Mouse (Mus musculus) kidney, adult 11 months (tissue): ENCODE measurements around the gene Il9r.

Source experiments
- DNase-seq: peaks from one replicate; pipeline ENCODE4 v3.0.0; 2022

Gene Il9r

DNA sequence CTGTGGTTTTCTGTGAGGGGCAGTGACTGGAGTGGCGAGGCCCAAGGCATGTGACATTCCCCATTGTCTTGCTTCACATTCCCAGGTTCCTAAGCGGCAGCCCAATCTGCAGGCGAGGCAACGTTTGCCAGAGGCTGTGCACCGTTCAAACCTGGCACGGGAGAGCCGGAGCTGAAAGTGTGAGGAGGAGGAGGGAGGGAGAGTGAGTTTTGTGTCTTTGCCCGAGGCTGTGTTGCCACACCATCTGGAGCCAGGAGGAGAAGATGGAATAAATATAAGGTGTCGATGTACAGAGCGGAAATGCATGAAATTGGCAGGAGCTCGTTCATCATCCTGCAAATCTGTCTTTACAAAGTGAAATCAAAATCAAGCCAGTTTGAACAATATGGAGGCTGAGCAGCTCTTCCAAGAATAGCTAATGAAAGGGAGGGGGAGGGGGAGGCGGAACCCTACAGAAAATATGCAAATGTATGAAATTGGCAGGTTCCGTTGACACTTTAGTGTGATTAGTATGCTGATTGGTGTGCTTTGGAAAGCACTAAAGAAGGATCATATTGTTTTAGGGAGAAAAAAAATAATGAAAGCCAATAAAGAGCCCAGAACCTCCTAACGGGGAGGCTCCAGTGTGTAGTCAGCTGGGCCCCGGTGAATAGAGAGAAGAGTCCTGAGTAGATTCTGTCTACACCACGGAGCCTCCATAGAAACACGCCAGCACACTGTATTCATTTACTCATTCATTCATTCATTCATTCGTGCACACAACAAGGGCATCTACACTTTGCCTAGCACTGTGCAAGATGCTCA is 42.1 kb downstream of the Il9r start:
- no peak for DNase-seq

DNA sequence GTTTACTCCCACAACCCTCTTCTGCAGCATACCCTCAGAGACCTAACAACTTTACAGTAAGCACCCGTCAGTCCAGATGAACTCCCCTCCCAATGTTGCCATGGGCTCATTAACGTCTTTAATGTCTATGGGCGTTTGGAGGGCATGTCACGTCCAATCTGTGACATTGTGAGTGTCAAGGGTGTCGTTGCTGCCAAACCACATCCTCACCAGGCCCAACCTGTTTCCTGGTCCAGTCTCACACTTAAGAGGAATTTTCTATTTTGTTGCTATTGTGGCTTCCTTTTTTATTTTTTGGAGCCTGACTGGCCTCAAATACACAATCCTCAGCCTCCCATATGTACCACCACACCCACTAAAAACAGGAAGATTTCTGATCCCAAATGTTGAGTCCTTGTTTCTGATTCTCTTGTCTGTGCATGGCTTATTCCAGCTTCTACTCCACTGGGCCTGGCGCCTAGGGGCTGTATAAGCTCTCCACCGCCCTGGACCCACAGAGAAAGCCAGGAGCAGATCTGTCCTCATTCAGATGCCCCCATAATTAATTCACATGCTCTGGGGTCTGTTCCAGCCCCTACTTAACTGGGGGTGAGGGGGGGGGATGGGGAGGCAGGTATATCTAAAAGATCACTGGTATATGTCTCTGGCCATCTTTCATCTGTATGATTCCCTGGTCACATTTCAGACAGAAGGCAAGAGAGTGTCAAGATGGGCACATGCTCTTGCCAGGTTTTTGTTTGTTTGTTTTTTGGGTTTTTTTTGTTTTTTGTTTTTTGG is 43.0 kb downstream of the Il9r start:
- no peak for DNase-seq

DNA sequence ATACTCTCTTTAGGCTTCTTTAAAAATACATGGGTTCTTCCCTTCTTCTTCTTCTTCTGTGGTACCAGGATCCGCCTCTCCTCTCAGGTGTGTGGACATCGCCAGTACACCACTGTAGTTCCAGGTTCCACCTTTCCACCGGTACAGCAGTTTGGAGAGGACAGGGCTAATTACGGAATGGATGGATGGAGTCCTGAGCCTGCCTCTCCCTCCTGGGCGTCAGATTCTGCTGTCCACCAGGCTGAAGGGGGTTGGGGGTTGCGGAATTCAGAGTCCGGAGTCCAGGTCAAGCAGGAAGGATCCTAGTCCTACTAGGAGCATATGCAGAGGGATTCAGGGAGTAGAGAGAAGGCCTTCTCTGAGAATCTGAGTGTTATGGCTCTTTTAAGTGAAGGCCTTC is 46.9 kb downstream of the Il9r start:
- no peak for DNase-seq

DNA sequence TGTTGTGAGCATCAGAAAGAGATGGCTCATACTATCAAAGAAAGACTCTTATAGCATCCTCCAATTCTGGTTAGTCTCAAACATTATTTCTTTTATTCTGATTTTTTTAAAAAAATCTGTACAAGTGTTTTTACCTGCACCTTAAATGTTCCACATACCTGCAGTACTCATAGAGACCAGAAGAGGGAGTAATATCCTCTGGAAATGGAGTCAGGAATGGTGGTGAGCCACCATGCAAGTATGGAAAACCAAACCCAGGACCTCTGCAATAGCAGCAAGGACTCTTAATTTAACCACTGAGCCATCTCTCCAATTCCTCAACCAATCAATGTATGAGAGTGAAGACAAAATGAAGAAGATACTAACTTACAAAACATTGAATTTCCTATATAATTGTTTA is 47.3 kb downstream of the Il9r start:
- no peak for DNase-seq

DNA sequence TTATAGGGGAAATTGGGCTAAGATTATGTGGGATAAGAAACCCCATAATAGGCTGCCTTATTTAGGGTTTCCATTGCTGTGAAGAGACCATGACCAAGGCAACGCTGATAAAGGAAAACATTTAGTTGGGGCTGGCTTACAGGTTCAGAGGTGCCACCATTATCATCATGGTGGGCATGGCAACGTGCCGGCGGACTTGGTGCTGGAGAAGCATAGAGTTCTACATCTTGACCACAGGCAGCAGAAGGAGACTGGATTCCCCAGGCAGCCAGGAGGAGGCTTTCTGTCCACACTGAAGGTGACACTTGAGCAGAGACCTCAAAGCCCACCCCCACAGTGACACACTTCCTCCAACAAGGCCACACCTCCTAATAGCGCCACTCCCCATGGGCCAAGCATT is 48.8 kb downstream of the Il9r start:
- DNase-seq = no peak

DNA sequence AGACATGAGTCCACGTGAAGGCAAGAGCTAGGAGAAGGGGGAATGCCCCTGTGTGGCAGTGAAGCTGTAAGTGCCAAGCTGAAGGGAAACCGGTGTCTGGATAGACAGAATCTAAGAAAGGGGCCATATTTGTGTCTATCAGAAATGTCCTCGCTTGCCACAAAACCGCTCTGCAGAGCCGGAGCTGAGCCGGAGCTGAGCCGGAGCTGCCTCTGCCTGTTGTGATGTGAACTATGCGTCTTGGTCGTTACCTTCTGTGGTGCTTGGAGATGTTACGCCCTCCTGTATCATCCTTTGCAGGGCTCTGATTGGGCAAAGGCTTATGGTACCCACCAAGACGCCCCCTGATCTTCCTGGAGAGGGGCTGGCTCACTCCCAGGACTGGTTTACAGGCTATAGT is 50.5 kb downstream of the Il9r start:
- DNase-seq = no peak

DNA sequence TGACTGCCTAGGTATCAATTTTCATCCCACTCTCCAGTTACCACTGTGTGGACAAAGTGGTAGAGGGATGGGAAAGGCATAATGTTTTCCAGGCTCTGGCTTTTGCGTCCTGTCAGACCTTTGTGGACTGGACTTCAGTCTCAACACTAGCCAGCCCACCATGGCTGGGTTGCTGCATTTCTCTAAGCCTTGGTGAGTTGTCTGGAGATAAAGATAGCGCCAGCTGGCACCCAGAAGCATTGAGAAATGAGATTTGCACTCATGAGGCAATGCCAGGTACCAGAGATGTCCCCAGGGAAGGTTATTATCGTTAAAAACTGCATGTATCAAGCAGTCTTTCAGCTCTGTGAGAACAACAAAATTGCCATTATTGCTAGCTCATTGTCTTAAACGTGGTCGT is 57.3 kb downstream of the Il9r start:
- DNase-seq = no peak

DNA sequence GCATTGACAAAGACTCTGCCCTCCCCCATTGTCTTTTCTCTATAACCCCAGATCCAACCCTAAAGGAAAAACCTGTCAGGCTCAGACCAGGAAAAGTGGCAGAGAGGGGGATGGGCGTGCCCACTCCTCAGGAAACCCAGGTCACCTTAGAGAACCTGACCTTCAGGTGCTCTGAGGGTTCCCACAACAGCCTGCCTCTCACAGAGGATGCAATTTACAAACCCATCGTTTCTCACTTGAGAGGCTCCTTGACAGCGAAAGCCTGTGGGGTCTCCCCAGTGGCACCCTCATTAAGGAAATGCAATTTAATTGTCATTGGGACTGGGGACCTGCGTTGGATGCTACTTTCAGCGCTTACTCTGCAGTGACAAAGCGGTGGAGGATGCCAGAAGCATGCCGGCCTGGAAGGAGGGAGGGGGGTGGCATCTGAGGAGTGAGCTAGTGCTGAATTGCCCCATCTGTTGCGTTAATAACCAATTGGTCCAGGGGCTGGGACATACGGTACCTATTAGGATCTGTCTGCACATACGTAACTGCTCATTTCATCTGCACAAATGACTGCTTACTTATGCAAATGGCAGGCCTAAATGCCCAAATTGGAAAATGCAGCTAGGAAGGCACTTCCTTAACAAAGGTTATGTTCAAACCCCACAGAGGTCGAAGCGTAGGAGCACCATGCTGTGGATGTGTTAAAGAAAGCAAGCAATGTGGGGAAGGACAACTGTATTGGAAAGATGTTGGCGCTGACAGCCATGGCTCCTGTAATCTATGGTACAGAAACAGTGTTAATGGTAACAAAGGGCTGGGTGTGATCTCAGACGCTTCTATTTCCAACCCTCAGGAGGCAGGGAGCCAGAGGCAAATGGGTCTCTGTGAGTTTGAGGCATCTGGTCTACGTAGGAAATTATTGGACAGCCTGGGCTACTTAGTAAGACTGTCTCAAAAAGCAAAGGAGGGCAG is 58.2 kb downstream of the Il9r start:
- DNase-seq = no peak

DNA sequence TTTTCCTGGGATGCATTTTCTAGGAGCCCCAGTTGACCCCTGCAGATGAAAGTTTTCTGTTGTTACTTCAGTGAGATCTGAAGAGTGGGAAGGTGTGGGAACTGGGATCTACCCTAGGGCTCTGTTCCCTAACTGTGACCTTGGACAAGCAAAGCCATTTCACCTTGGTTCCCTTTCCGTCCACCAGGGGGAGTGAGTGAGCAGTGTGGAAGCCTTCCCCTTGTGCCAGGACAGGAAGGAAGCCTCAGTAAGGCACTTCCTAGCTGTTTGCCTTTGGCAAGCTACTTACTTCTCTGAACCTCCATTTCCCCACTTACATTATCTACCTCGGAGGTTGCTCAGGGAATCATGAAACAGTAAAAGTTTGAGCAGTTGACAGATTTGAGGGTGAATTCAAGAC is 59.0 kb downstream of the Il9r start:
- peak; percentile 62 for DNase-seq

DNA sequence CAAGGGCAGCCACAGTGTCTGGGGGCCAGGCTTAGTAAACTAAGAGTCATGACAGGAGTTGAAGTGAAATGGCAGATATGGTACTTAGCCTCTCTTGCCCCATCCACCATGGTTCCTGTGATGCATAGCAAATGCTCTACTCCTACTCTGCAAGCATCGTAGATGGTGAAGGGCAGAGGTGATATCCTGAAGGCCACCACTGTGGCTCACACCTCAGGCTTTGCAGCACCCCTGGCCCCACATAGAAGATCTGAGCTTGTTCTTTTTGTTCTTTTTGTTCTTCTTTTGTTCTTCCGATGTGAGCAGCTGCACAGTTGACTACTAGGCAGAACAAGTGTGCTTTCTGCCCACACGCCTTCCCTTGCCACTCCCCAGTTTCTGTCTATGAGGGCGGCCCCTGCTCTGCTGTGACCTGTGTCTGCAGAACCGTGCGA is 60.5 kb downstream of the Il9r start:
- DNase-seq = no peak

DNA sequence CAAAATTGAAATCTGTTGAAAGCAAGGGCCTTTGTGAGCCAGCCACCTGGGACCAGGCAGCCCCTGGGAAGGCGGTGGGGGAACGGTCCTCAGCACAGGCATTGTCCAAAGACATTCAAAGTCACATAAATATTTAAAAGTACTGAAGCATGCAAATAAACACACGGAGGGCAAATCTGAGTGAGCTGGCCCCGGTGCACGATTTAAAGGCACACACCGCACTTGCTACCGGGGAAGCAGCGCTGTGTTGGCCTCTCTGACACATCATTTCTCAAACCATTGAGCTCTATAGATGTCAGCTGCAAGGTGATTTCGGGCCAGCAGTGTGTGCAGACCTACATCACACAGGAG is 61.5 kb downstream of the Il9r start:
- peak; percentile 70 for DNase-seq

DNA sequence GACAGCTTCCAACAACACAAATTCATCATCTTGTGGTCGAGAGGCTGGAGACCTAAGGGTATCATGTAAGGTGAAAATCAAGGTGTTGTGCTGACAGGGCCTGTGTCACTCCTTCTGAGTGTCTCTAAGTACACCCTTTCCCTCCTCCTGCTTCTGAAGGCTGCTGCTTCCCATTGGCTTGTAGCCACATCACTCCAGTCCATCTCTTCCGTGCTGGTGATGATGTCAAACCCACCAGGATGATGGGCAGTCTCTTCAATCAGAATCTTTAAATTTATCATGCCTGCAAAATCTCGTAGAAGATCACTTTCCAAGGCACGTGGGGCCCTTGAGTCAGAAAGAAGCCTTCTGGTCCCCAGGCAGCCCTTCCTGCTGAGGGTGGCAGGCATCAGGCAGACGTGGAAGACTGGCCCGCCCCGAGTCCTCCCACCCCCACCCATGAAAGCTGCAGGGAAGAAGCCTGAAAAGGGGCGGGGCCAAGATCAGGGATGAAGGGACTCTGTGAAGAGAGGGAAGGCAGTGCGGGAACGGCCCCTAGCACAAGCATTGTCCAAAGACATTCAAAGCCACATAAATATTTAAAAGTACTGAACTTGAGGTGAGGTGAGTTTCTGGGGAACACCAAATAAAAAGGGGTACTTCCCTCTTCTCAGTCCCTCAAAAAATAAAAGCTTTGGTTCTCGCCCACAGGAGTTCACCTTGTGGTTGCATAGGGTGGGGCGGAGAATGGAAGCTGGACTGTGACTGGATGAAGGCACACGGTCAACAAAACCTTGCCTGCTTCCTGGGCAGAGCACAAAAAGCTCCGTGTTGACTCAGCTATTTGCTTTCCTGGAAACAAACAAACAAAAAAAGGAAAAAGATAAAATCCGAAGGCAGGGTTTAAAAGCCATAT is 62.1 kb downstream of the Il9r start:
- DNase-seq = peak; percentile 52
